Mouse (Mus musculus) forebrain, embryonic 16.5 days (tissue): ENCODE data around the gene Cmtm8. TPM values are rescaled to one million over a fixed set of nuclear protein-coding genes. Genes with fewer than 3 reads are reported as not detected.
A peak's percentile ranks its signal among the peaks of the same experiment; 100 is the strongest.

Experiments
- ATAC-seq: fragments of 200-750 bp; cut with Nextera tagmentation; 2 replicates; pipeline ENCODE4 v1.8.0; 2017; ENCODE audit warnings: mild to moderate bottlenecking, moderate library complexity
- H3K27ac ChIP-seq: fragments of 300-500 bp; sonication (generic); 2 replicates; pipeline ENCODE4 v1.5.1; 2014; ENCODE audit warnings: low read length, control low read depth
- H3K27me3 ChIP-seq: fragments of 300-500 bp; sonication (generic); replicated peaks from 2 replicates; pipeline ENCODE4 v1.6.1; 2014; ENCODE audit warnings: low read length; ENCODE audit not compliant: control insufficient read depth, insufficient read depth
- H3K36me3 ChIP-seq: fragments of 300-500 bp; sonication (generic); 2 replicates; pipeline ENCODE4 v1.6.1; 2014; ENCODE audit not compliant: control insufficient read depth, insufficient read depth
- H3K4me1 ChIP-seq: fragments of 300-500 bp; sonication (generic); replicated peaks from 2 replicates; pipeline ENCODE4 v1.6.1; 2014; ENCODE audit warnings: low read length; ENCODE audit not compliant: control insufficient read depth, insufficient read depth
- H3K4me2 ChIP-seq: fragments of 300-500 bp; sonication (generic); 2 replicates; pipeline ENCODE4 v1.6.1; 2014; ENCODE audit warnings: mild to moderate bottlenecking, low read length, control low read depth
- H3K4me3 ChIP-seq: fragments of 300-500 bp; sonication (generic); replicated peaks from 2 replicates; pipeline ENCODE4 v1.5.1; 2014; ENCODE audit warnings: mild to moderate bottlenecking, low read length, control low read depth
- H3K9ac ChIP-seq: fragments of 300-500 bp; sonication (generic); replicated peaks from 2 replicates; pipeline ENCODE4 v1.6.1; 2014; ENCODE audit warnings: low read depth, low read length, control low read depth
- H3K9me3 ChIP-seq: fragments of 300-500 bp; sonication (generic); 2 replicates; pipeline ENCODE4 v1.6.1; 2016; ENCODE audit warnings: low read length; ENCODE audit not compliant: control insufficient read depth
- WGBS: fragments of 180-500 bp; shearing (Covaris S2); extraction: QIAGEN DNeasy Blood & Tissue Kit; methylation state at CpG from one replicate; pipeline ENCODE4 v1.1.7; 2014; 5-methylcytosine and 5-hydroxymethylcytosine counted together
- polyA plus RNA-seq: library from polyadenylated mRNA; unstranded; fragments of >200 nt; fragmentation: Nextera tagmentation; extraction: Ambion mirVana; gene quantifications from 2 replicates; pipeline ENCODE4 v1.2.1, GENCODE M21; 2015

Gene Cmtm8
- polyA plus RNA-seq, 1 experiment from 2014 or later, result 8.2 TPM

- Histone ChIP-seq H3K36me3 (no peaks in the 10 kb centered on the region), H3K27ac (no peak overlapping the region), H3K9ac (no peak overlapping the region), H3K4me3 (no peak overlapping the region), H3K4me1 (peaks cover 14% of the 10 kb centered on the region), H3K4me2 (no peak overlapping the region), H3K9me3 (no peaks in the 10 kb centered on the region), H3K27me3 (no peaks in the 10 kb centered on the region)
- ATAC-seq, result no peak
- 14% methylated on average over 16 of the region's 16 CpGs for WGBS
Observed at GRCm38 (mm10) chr9:114785432-114786125, 58.4 kb downstream of the Cmtm8 start.

GRCm38 (mm10) chr9:114781526-114782212 is 62.3 kb downstream of the Cmtm8 start, which contains the start of gene Cmtm7:
Gene Cmtm7 (minus strand): TSS chr9:114781856.
- Histone ChIP-seq H3K4me2 (peak within 1 kb of the TSS; percentile 88), H3K4me1 (peaks cover 14% of the 10 kb centered on the region), H3K27ac (no peak within 1 kb of the TSS), H3K9me3 (no peaks in the 10 kb centered on the region), H3K27me3 (no peaks in the 10 kb centered on the region), H3K4me3 (peak within 1 kb of the TSS; percentile 54), H3K36me3 (no peaks in the 10 kb centered on the region), H3K9ac (peak within 1 kb of the TSS; percentile 55)
- WGBS, result 2% methylated on average over 54 of the region's 54 CpGs
- peak; percentile 74 for ATAC-seq

- no peaks in the 10 kb centered on the region for H3K27me3 ChIP-seq
- 1% methylated on average over 37 of the region's 38 CpGs for WGBS
- H3K4me2 ChIP-seq, result peak overlapping the region; percentile 88
- peak overlapping the region; percentile 55 for H3K9ac ChIP-seq
- H3K27ac ChIP-seq, result no peak overlapping the region
- H3K4me3 ChIP-seq, result peak overlapping the region; percentile 54
- ATAC-seq, result peak; percentile 60
- no peaks in the 10 kb centered on the region for H3K36me3 ChIP-seq
- H3K4me1 ChIP-seq, result peaks cover 14% of the 10 kb centered on the region
- H3K9me3 ChIP-seq, result no peaks in the 10 kb centered on the region
Observed at GRCm38 (mm10) chr9:114780746-114781525, 63.0 kb downstream of the Cmtm8 start.

GRCm38 (mm10) chr9:114779984-114780745 is 63.8 kb downstream of the Cmtm8 start:
- 37% methylated on average over 23 of the region's 23 CpGs for WGBS
- Histone ChIP-seq H3K27me3 (no peaks in the 10 kb centered on the region), H3K4me2 (peak overlapping the region; percentile 88), H3K9me3 (no peaks in the 10 kb centered on the region), H3K36me3 (no peaks in the 10 kb centered on the region), H3K9ac (peak overlapping the region; percentile 55), H3K4me1 (peaks cover 16% of the 10 kb centered on the region), H3K27ac (no peak overlapping the region), H3K4me3 (peak overlapping the region; percentile 54)
- ATAC-seq, result no peak

GRCm38 (mm10) chr9:114778877-114779276 is 65.1 kb downstream of the Cmtm8 start:
- H3K27ac ChIP-seq, result no peak overlapping the region
- H3K4me3 ChIP-seq, result no peak overlapping the region
- no peaks in the 10 kb centered on the region for H3K36me3 ChIP-seq
- no peaks in the 10 kb centered on the region for H3K27me3 ChIP-seq
- no peaks in the 10 kb centered on the region for H3K9me3 ChIP-seq
- no peak overlapping the region for H3K4me2 ChIP-seq
- H3K4me1 ChIP-seq, result peaks cover 17% of the 10 kb centered on the region
- no peak for ATAC-seq
- WGBS, result 88% methylated on average over 7 of the region's 7 CpGs
- no peak overlapping the region for H3K9ac ChIP-seq

- H3K9ac ChIP-seq, result no peak overlapping the region
- no peaks in the 10 kb centered on the region for H3K9me3 ChIP-seq
- H3K4me1 ChIP-seq, result peaks cover 17% of the 10 kb centered on the region
- no peak for ATAC-seq
- WGBS, result 87% methylated on average over 7 of the region's 7 CpGs
- H3K36me3 ChIP-seq, result no peaks in the 10 kb centered on the region
- H3K27ac ChIP-seq, result no peak overlapping the region
- no peak overlapping the region for H3K4me3 ChIP-seq
- H3K27me3 ChIP-seq, result no peaks in the 10 kb centered on the region
- no peak overlapping the region for H3K4me2 ChIP-seq
Observed at GRCm38 (mm10) chr9:114778047-114778390, 65.9 kb downstream of the Cmtm8 start.

- H3K36me3 ChIP-seq, result no peaks in the 10 kb centered on the region
- H3K4me3 ChIP-seq, result no peak overlapping the region
- no peak overlapping the region for H3K4me2 ChIP-seq
- 84% methylated on average over 6 of the region's 6 CpGs for WGBS
- no peak for ATAC-seq
- H3K9me3 ChIP-seq, result no peaks in the 10 kb centered on the region
- H3K27me3 ChIP-seq, result no peaks in the 10 kb centered on the region
- no peak overlapping the region for H3K27ac ChIP-seq
- peaks cover 17% of the 10 kb centered on the region for H3K4me1 ChIP-seq
- H3K9ac ChIP-seq, result no peak overlapping the region
Observed at GRCm38 (mm10) chr9:114777178-114778046, 66.5 kb downstream of the Cmtm8 start.

GRCm38 (mm10) chr9:114776361-114776760 is 67.6 kb downstream of the Cmtm8 start:
- ATAC-seq, result no peak
- H3K4me3 ChIP-seq, result no peak overlapping the region
- 91% methylated on average over 3 of the region's 3 CpGs for WGBS
- H3K9me3 ChIP-seq, result no peaks in the 10 kb centered on the region; the same call in 1 of the 2 replicates
- H3K27ac ChIP-seq, result no peak overlapping the region
- H3K9ac ChIP-seq, result no peak overlapping the region
- no peaks in the 10 kb centered on the region for H3K27me3 ChIP-seq
- H3K4me2 ChIP-seq, result no peak overlapping the region
- peaks cover 11% of the 10 kb centered on the region for H3K4me1 ChIP-seq
- no peaks in the 10 kb centered on the region for H3K36me3 ChIP-seq
